Mouse (Mus musculus) stomach, postnatal 0 days (tissue): ENCODE data around the gene 1700015G11Rik.

Experiments
- CTCF ChIP-seq: IDR thresholded peaks from 2 replicates; pipeline ENCODE4 v1.5.1; 2016; ENCODE audit warnings: antibody characterized with exemption, low read depth, mild to moderate bottlenecking, moderate library complexity
- EP300 ChIP-seq: optimal IDR thresholded peaks from 2 replicates; pipeline ENCODE3; 2016; ENCODE audit warnings: antibody characterized with exemption

DNA sequence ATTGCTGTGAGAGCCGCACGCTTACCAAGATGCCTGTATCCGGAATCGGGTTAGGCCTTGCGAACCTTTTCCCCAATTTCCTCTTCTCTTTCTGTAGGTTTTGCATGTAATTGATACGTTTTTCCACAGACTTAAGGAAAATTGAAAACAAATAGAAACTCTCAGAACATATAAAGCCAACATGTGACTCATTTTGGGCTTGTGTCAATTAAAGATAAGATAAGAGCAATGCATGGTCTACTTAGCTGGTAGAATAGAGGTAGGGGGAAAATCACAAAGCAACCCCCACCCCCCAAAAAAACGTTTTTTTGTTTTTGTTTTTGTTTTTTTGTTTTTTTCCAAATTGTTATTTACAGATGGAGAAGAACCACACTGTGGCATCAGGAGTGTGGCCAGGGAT lies 2.1 kb downstream of the 1700015G11Rik start:
- TF ChIP-seq CTCF = no peak
- no peak for TF ChIP-seq EP300
